Mouse (Mus musculus) neural tube, embryonic 11.5 days (tissue): ENCODE data around the gene Klhl26. TPM values are rescaled to one million over a fixed set of nuclear protein-coding genes. Genes with fewer than 3 reads are reported as not detected.
A peak's percentile ranks its signal among the peaks of the same experiment; 100 is the strongest.

Experiments used
- ATAC-seq: fragments of 200-750 bp; cut with Nextera tagmentation; 2 replicates; pipeline ENCODE4 v1.8.0; 2017; ENCODE audit warnings: moderate number of reproducible peaks, mild to moderate bottlenecking, moderate TSS enrichment, moderate library complexity; ENCODE audit not compliant: insufficient read depth, low FRiP score, low TSS enrichment
- DNase-seq: peaks from one replicate; pipeline ENCODE4 v3.0.0-alpha.2; 2015; ENCODE audit warnings: low spot score
- H3K27ac ChIP-seq: fragments of 300-500 bp; sonication (generic); 2 replicates; pipeline ENCODE4 v1.5.1; 2014; ENCODE audit warnings: low read depth, mild to moderate bottlenecking, low read length
- H3K27me3 ChIP-seq: fragments of 300-500 bp; sonication (generic); 2 replicates; pipeline ENCODE4 v1.6.1; 2014; ENCODE audit warnings: mild to moderate bottlenecking, low read length, mixed read lengths; ENCODE audit not compliant: control insufficient read depth, insufficient read depth
- H3K36me3 ChIP-seq: fragments of 300-500 bp; sonication (generic); 2 replicates; pipeline ENCODE4 v1.6.1; 2014; ENCODE audit warnings: mild to moderate bottlenecking, low read length, moderate library complexity, mixed read lengths; ENCODE audit not compliant: control insufficient read depth, insufficient read depth
- H3K4me1 ChIP-seq: fragments of 300-500 bp; sonication (generic); 2 replicates; pipeline ENCODE4 v1.6.1; 2014; ENCODE audit warnings: low read length, mixed read lengths; ENCODE audit not compliant: control insufficient read depth, insufficient read depth
- H3K4me2 ChIP-seq: fragments of 300-500 bp; sonication (generic); 2 replicates; pipeline ENCODE4 v1.6.1; 2014; ENCODE audit warnings: low read depth, mild to moderate bottlenecking, moderate library complexity
- H3K4me3 ChIP-seq: fragments of 300-500 bp; sonication (generic); 2 replicates; pipeline ENCODE4 v1.5.1; 2014; ENCODE audit warnings: low read depth, low read length
- H3K9ac ChIP-seq: fragments of 300-500 bp; sonication (generic); 2 replicates; pipeline ENCODE4 v1.6.1; 2014; ENCODE audit warnings: mild to moderate bottlenecking, low read length
- H3K9me3 ChIP-seq: fragments of 300-500 bp; sonication (generic); 2 replicates; pipeline ENCODE4 v1.6.1; 2016; ENCODE audit warnings: low read length; ENCODE audit not compliant: control insufficient read depth
- WGBS: fragments of 180-500 bp; shearing (Covaris S2); extraction: QIAGEN DNeasy Blood & Tissue Kit; methylation state at CpG from one replicate; pipeline ENCODE4 v1.1.7; 2014; 5-methylcytosine and 5-hydroxymethylcytosine counted together
- polyA plus RNA-seq: library from polyadenylated mRNA; unstranded; fragments of >200 nt; fragmentation: Nextera tagmentation; extraction: Ambion mirVana; gene quantifications from 2 replicates; pipeline ENCODE4 v1.2.1, GENCODE M21; 2014

Klhl26 gene
- polyA plus RNA-seq, 1 experiment from 2014 or later, result 17.0 TPM

GRCm38 (mm10) chr8:70486941-70487520 lies 10.3 kb upstream of the Klhl26 start, which contains the start of gene Tmem59l:
TSS of gene Tmem59l (minus strand) at chr8:70487358.
- no peak; the same call in 1 of the 2 replicates for ATAC-seq
- Histone ChIP-seq H3K27me3 (peaks cover 72% of the 10 kb centered on the region), H3K4me3 (peak within 1 kb of the TSS; percentile 39), H3K36me3 (no peaks in the 10 kb centered on the region), H3K9ac (peak within 1 kb of the TSS; percentile 62), H3K27ac (no peak within 1 kb of the TSS), H3K9me3 (no peaks in the 10 kb centered on the region), H3K4me2 (peak within 1 kb of the TSS; percentile 56), H3K4me1 (peaks cover 22% of the 10 kb centered on the region)
- DNase-seq, result no peak
- 2% methylated on average over 33 of the region's 33 CpGs for WGBS

DNA sequence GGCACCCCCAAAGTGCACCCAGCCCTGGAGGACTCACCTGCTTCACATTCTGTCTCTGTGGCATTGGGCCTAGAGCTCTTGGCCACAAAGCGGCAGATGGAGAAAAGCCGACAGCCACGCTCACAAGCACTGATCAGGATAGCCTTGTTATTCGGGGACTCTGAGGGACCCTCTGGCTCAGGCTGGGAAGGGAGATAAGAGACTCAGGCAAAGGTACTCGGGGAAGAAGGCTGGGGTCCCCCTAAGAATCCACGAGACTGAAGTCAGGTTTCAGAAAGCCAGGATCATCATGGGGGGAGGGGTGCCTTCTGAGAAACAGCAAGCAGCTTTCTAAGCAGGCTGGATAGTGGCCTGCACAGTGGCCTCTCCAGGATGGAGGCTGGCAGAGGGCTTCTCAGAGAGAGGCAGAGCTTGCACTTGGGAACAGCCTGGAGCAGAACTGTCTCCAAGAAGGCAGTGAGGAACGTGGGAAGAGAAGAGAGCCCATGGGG lies 9.5 kb upstream of the Klhl26 start:
- no peak for DNase-seq
- WGBS, result 60% methylated on average over 7 of the region's 7 CpGs
- Histone ChIP-seq H3K27me3 (peaks cover 65% of the 10 kb centered on the region), H3K36me3 (no peaks in the 10 kb centered on the region), H3K27ac (no peak overlapping the region), H3K4me2 (no peak overlapping the region), H3K4me3 (no peak overlapping the region), H3K9ac (no peak overlapping the region), H3K9me3 (no peaks in the 10 kb centered on the region), H3K4me1 (peaks cover 22% of the 10 kb centered on the region)
- ATAC-seq, result no peak

DNA sequence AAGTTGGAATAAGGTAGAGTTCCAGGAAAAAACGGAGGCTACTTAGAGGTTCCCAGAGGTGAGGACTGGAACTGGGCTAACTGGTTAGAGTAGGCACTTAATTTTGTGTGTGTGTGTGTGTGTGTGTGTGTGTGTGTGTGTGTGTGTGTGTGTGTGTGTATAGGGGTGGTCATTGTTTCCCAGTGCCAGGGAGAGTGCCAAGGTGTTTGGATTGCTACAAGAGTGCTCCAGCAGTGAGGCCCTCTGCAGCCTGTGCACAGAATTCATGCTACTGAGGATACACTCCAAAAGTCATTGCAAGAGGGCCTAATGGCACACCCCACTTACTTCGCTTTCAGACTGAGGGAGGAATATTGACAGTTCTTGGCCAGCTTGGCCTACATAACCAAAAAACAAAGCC lies 6.2 kb upstream of the Klhl26 start:
- no peak for DNase-seq
- no peak for ATAC-seq
- Histone ChIP-seq H3K4me2 (no peak overlapping the region), H3K4me3 (no peak overlapping the region), H3K9ac (no peak overlapping the region), H3K27ac (no peak overlapping the region), H3K4me1 (peaks cover 3% of the 10 kb centered on the region; the same call in 1 of the 2 replicates), H3K9me3 (no peaks in the 10 kb centered on the region), H3K36me3 (no peaks in the 10 kb centered on the region), H3K27me3 (peaks cover 32% of the 10 kb centered on the region)
- 72% methylated on average over 2 of the region's 2 CpGs for WGBS

DNA sequence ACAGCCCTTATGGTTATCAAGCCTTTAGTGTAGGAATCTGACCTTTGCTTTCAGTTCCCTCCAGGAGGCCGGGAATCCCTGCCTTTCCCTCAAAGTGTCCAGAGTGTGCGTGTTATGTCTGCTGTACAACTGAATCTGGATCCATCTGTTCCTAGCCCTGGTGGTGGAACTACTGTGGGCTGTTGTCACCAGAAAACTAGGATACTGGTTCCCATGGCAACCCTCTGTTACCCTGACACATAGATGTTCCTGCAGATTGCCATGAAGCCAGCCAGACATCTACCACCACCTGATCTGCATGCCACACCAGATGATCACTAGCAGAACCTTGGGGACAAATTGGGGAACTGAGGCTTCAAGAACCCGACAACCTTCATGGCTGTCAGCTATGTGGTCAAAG lies 5.1 kb upstream of the Klhl26 start:
- no peaks in the 10 kb centered on the region for H3K9me3 ChIP-seq
- H3K27me3 ChIP-seq, result peaks cover 25% of the 10 kb centered on the region
- no peak for DNase-seq
- H3K27ac ChIP-seq, result no peak overlapping the region
- WGBS, result 87% methylated on average over 3 of the region's 3 CpGs
- no peak overlapping the region for H3K4me3 ChIP-seq
- no peak for ATAC-seq
- no peak overlapping the region for H3K4me2 ChIP-seq
- H3K36me3 ChIP-seq, result no peaks in the 10 kb centered on the region
- H3K9ac ChIP-seq, result no peak overlapping the region
- peaks cover 2% of the 10 kb centered on the region; the same call in 1 of the 2 replicates for H3K4me1 ChIP-seq

GRCm38 (mm10) chr8:70477269-70477982 lies 658 bp upstream of the Klhl26 start:
- no peaks in the 10 kb centered on the region for H3K27me3 ChIP-seq
- H3K4me3 ChIP-seq, result peak overlapping the region; percentile 84
- peak; percentile 8 for ATAC-seq
- H3K36me3 ChIP-seq, result no peaks in the 10 kb centered on the region
- no peaks in the 10 kb centered on the region for H3K9me3 ChIP-seq
- H3K27ac ChIP-seq, result no peak overlapping the region
- H3K4me2 ChIP-seq, result peak overlapping the region; percentile 82
- no peak for DNase-seq
- no peak overlapping the region for H3K9ac ChIP-seq
- 2% methylated on average over 21 of the region's 21 CpGs for WGBS
- H3K4me1 ChIP-seq, result peaks cover 7% of the 10 kb centered on the region; the same call in 1 of the 2 replicates

- Histone ChIP-seq H3K4me2 (no peak overlapping the region), H3K36me3 (no peaks in the 10 kb centered on the region), H3K4me1 (peaks cover 15% of the 10 kb centered on the region; the same call in 1 of the 2 replicates), H3K9ac (no peak overlapping the region), H3K9me3 (no peaks in the 10 kb centered on the region), H3K27ac (no peak overlapping the region), H3K4me3 (no peak overlapping the region), H3K27me3 (no peaks in the 10 kb centered on the region)
- ATAC-seq (no peak), DNase-seq (no peak)
- 96% methylated on average over 7 of the region's 7 CpGs for WGBS
Observed at GRCm38 (mm10) chr8:70471856-70472255, 4.9 kb downstream of the Klhl26 start.

- ATAC-seq, result no peak
Observed at GRCm38 (mm10) chr8:70469938-70470337, 6.8 kb downstream of the Klhl26 start.

DNA sequence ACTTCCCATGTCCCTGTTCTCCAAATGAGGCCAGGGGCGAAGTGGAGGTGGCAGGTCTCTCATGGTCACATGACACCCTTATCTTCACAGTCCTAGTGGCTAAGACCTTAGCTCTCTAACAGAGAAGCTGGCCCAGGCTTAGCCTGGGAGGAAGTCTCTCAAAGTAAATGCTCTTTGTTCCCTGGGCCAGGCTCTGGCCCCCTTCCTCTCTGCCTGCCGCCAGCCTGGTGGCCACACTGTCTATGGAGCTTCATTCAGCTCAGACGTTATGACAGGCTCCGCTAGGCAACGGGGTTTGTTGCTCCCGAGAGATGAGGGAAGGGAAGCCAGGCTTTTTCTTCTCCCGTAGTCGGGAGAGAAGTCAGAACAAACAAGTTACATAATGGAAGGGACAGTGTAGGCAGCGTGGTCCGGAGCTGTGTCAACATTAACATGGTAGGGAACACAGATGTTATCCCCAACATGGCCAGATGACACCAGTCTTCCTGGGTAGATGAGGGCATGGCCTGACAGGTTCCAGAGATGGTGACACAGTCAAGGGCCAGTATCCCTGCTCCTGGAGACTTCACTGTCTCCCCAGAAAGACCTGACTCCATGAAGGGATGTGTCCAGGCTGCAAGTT lies 7.4 kb downstream of the Klhl26 start:
- ATAC-seq, result no peak
- DNase-seq, result no peak
- no peaks in the 10 kb centered on the region for H3K27me3 ChIP-seq
- no peak overlapping the region for H3K9ac ChIP-seq
- no peak overlapping the region for H3K4me2 ChIP-seq
- H3K4me1 ChIP-seq, result 0 out of 2 replicates have a peak, but pooled peaks cover 8% of the 10 kb centered on the region
- H3K9me3 ChIP-seq, result no peaks in the 10 kb centered on the region
- no peaks in the 10 kb centered on the region for H3K36me3 ChIP-seq
- 65% methylated on average over 10 of the region's 10 CpGs for WGBS
- no peak overlapping the region for H3K4me3 ChIP-seq
- no peak overlapping the region for H3K27ac ChIP-seq

More at GRCm38 (mm10) chr8:70469938-70470337, 6.8 kb downstream of the Klhl26 start:
- WGBS, result 61% methylated on average over 2 of the region's 2 CpGs
- 0 out of 2 replicates have a peak, but pooled peaks cover 8% of the 10 kb centered on the region for H3K4me1 ChIP-seq
- no peak overlapping the region for H3K4me3 ChIP-seq
- DNase-seq, result no peak
- H3K27ac ChIP-seq, result no peak overlapping the region
- H3K9me3 ChIP-seq, result no peaks in the 10 kb centered on the region
- no peaks in the 10 kb centered on the region for H3K27me3 ChIP-seq
- H3K9ac ChIP-seq, result no peak overlapping the region
- no peaks in the 10 kb centered on the region for H3K36me3 ChIP-seq
- no peak overlapping the region for H3K4me2 ChIP-seq
